Mouse (Mus musculus): ENCODE data around the gene Pdzk1.

Gene Pdzk1

GRCm38 (mm10) chr3:96838996-96839645, 10.0 kb downstream of the Pdzk1 start:
- DNase-seq = no peak

DNA sequence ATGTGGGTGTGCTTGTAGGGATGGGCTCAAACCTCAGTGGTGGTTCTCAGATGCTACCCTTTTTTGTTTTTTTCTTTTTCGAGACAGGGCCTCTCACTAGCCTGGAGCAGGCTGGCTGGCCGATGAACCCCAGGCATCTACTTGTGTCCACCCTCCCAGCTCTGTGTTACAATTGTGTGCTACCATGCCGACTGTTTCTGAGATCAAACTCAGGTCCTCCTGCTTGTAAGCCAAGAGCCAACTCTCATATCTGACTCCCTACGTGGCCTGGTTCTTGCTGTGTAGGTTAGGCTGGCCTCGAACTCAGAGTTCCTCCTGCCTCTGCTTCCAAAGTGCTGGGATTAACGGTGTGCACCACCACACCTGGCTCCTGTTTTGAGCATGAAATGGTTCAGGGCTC, 16.1 kb downstream of the Pdzk1 start:
- DNase-seq = no peak

DNA sequence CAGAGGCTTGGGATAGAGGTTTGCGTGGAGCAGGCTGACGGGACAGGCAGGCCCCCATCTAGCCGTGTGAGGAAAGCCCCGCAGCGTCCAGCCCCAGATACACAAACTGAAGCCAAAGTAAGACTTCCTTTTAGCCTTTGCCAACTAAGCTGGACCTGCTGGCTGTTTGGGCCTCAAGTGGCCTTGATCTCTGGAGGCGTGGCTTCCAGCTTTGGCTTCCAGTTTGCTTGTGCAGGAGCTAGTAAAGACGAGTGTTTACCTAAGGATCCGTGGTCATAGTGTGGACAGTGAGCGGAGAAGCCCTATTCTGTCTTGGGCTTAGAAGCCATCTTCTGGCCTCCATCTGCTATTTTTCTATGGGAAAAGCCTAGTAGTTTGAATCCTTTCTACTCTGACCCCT, 16.7 kb downstream of the Pdzk1 start:
- DNase-seq = no peak

- DNase-seq = no peak
These were observed 17.9 kb downstream of the Pdzk1 start for GRCm38 (mm10) chr3:96846985-96847384.

GRCm38 (mm10) chr3:96847661-96848060, 18.6 kb downstream of the Pdzk1 start:
- no peak for DNase-seq

- no peak for DNase-seq
These were observed 19.4 kb downstream of the Pdzk1 start for GRCm38 (mm10) chr3:96848470-96848869.

GRCm38 (mm10) chr3:96849168-96849727, 20.2 kb downstream of the Pdzk1 start:
- DNase-seq = no peak

DNA sequence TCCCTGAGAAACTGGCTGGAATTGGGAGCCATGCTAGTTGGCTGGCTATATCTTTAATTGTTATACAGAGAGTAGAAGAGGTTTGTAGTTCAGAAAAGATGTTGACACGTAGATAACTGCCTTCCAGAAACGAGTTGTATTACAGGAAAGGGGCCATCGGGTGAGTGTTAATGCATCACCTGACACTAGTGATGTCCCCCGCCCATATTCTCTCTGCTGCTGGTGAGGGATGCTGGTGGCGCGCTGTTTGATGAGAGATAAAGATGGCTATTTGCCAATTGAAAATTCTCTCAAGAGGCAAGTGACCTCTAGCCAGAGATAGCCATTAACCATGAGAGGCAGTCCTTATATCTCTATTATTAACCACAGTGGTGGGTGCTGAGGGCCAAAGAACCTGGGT, 23.5 kb downstream of the Pdzk1 start:
- DNase-seq = no peak

DNA sequence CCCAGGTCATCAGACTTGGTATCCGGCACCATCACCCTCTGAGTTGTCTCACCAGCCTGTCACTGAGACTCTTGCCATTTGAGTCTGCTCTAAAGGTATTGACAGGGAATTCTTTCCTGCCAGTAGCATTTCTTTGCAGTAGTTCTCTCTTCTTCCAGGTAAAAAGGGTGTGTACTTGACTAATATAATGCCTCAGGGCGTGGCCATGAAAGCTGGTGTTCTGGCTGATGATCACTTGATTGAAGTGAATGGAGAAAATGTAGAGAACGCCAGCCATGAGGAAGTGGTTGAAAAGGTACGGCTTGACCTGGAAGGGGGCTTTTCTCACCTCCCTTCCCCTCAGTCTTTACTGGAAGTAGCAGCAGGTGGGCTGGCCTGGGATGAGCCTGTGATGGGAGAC, 25.3 kb downstream of the Pdzk1 start:
- no peak for DNase-seq

DNA sequence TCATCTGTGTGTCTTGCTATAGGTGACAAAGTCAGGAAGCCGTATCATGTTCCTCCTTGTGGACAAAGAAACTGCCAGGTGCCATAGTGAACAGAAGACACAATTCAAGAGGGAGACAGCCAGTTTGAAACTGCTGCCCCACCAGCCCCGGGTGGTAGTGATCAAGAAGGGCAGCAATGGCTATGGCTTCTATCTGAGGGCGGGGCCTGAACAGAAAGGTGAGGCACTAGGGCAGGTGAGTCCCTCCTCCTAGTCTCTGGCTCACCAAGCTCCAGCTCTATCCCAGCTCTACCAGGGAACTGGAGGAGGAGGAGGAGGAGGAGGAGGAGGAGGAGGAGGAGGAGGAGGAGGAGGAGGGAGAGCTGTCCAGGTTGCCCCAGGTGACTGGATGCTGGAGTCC, 26.7 kb downstream of the Pdzk1 start:
- no peak for DNase-seq

DNA sequence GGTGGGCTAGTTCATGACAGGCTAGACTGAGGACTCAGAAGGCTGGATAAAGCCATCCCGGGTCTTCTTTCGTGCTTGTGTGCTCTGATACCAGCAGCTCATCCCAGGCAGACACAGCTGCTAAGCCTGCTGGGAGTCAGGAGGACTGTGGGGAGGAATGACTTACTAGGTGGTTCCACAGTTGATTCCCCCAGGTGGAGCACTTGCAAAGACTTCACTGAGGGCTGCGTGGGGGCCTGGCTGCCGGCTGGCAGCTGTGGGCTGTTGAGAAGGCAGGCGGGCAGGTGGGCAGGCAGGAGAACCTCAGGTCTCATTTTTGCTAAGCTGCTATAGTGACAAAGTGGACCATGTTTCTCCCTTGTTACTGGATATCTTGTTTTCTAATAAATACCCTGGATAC, 31.4 kb downstream of the Pdzk1 start:
- no peak for DNase-seq

DNA sequence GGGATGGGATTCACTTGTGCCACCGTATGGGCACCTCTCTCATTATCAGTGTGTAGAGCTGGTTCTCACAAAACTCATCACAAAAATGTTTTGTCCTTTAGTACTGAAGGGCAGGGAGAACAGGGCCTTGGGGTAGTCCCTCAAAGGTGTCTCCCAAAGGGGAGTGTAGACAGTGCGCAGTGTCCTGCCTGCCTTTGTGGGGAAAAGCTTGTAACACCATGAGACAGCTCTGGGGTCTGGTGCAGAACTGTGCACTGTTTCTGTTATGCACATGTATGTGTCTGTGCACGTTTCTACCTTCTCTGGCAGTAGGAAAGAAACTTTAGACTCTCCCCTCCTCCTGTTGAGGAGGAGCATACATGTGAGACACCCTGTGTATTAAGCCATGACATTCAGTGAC, 38.8 kb downstream of the Pdzk1 start:
- no peak for DNase-seq

DNA sequence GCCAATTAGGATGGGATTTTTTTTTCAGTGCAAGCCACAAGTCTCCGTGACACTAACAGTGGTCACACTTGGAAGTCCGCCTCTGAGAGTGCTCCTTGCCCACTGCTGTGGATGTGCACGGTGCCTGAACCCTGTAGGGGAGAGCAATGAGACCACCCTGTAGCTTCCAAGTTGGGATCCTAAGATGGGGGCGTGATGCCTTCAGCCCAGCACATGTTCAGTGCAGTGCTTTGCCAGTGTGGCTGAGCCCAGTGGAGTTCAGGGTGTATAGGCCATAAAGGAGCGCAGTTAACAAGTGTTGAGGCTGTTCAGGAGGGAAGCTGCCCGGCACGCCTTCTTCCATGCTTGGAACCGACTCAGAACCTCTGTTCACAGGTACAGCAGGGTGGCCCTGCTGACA, 39.5 kb downstream of the Pdzk1 start:
- DNase-seq = no peak

GRCm38 (mm10) chr3:96869091-96869490, 40.0 kb downstream of the Pdzk1 start:
- no peak for DNase-seq

DNA sequence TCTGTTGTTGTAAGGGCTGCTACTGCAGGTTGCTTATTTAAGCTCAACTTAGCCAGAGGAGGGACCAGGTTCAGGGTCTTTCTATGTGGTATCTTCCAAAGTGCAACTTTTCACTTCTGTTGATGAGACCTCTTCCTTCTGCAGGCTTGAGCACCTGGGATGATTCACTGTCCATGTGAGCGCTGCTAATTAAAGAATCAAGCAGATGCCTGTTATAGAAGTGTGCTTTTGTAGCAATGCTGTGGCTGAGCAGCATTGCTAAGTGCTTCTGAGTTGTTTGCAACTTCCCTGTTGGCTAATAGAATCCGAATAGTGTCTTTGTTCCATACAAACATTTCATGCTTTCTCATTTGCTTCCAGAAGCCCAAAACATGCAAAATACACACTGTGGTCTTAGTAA, 41.2 kb downstream of the Pdzk1 start:
- no peak for DNase-seq

DNA sequence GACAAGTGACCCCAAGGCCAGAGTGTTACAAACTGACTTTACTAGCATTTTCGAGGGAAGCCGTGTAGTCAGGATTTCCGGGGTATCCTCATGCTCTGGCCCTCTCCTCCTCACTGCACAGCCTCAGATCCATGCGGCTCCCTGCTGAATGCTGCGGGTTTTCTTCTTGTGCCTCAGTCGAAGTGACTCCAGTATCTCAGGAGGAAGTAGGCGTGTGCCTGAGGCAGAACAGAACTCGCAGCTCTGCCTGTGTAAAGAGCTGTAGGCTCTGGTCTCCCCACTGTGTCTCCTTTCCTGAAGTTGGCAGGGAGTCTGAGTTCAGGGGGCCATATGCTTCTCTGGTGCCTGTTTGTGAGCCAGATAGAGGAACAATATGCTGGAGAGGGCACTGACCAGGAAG, 42.0 kb downstream of the Pdzk1 start:
- no peak for DNase-seq

GRCm38 (mm10) chr3:96872501-96872900, 43.4 kb downstream of the Pdzk1 start:
- no peak for DNase-seq

- no peak for DNase-seq
These were observed 45.9 kb downstream of the Pdzk1 start for GRCm38 (mm10) chr3:96874808-96875571.

DNA sequence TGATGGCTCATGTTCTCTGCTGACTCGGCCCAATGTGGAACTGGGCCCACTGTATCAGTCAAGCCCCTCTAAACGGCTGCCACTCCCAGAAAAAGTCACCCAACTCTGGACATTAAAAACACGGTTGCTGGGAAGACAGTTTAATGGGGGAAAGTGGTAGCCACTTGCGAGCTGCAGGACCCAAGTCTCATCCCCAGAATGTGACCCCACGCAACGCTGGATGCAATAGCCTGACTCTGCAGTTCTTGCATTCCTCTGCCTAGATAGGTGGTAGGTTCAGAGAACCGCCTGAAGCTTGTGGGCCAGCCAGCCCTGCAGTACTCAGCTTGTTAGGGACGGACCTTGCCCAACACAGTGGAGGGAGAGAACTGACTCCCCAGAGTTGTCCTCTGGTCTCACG, 50.5 kb downstream of the Pdzk1 start:
- DNase-seq = no peak

- no peak for DNase-seq
These were observed 51.3 kb downstream of the Pdzk1 start for GRCm38 (mm10) chr3:96880385-96880784.

GRCm38 (mm10) chr3:96881557-96881956, 52.5 kb downstream of the Pdzk1 start:
- DNase-seq = no peak

GRCm38 (mm10) chr3:96882061-96882849, 53.2 kb downstream of the Pdzk1 start:
- no peak for DNase-seq

DNA sequence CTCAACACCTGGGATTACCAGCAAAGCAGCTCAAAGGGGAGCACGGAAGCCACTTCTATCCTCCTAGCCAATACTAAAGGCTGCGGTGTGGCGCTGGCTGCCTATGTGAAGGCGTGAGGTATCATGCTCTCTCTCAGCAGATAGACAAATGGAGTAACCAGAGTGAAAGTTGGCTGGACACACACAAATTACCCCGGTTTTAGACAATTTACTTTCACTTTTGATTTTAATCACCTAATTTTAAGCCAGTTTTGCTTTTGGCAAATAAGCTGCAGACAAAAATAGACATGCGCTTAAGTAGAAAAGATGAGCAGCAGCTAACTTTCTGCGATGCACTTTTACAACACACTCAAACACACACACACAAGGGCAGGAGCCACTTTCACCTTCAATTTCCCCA, 54.6 kb downstream of the Pdzk1 start:
- DNase-seq = no peak
